Mouse (Mus musculus) forebrain, embryonic 16.5 days (tissue): ENCODE results near the gene Eif2b2. TPM values are rescaled to one million over a fixed set of nuclear protein-coding genes. Genes with fewer than 3 reads are reported as not detected.

Experiments used
- ATAC-seq: fragments of 200-750 bp; cut with Nextera tagmentation; 2 replicates; pipeline ENCODE4 v1.8.0; 2017; ENCODE audit warnings: mild to moderate bottlenecking, moderate library complexity
- H3K27ac ChIP-seq: fragments of 300-500 bp; sonication (generic); 2 replicates; pipeline ENCODE4 v1.5.1; 2014; ENCODE audit warnings: low read length, control low read depth
- H3K27me3 ChIP-seq: fragments of 300-500 bp; sonication (generic); replicated peaks from 2 replicates; pipeline ENCODE4 v1.6.1; 2014; ENCODE audit warnings: low read length; ENCODE audit not compliant: control insufficient read depth, insufficient read depth
- H3K36me3 ChIP-seq: fragments of 300-500 bp; sonication (generic); 2 replicates; pipeline ENCODE4 v1.6.1; 2014; ENCODE audit not compliant: control insufficient read depth, insufficient read depth
- H3K4me1 ChIP-seq: fragments of 300-500 bp; sonication (generic); replicated peaks from 2 replicates; pipeline ENCODE4 v1.6.1; 2014; ENCODE audit warnings: low read length; ENCODE audit not compliant: control insufficient read depth, insufficient read depth
- H3K4me2 ChIP-seq: fragments of 300-500 bp; sonication (generic); 2 replicates; pipeline ENCODE4 v1.6.1; 2014; ENCODE audit warnings: mild to moderate bottlenecking, low read length, control low read depth
- H3K4me3 ChIP-seq: fragments of 300-500 bp; sonication (generic); replicated peaks from 2 replicates; pipeline ENCODE4 v1.5.1; 2014; ENCODE audit warnings: mild to moderate bottlenecking, low read length, control low read depth
- H3K9ac ChIP-seq: fragments of 300-500 bp; sonication (generic); replicated peaks from 2 replicates; pipeline ENCODE4 v1.6.1; 2014; ENCODE audit warnings: low read depth, low read length, control low read depth
- H3K9me3 ChIP-seq: fragments of 300-500 bp; sonication (generic); 2 replicates; pipeline ENCODE4 v1.6.1; 2016; ENCODE audit warnings: low read length; ENCODE audit not compliant: control insufficient read depth
- WGBS: fragments of 180-500 bp; shearing (Covaris S2); extraction: QIAGEN DNeasy Blood & Tissue Kit; methylation state at CpG from one replicate; pipeline ENCODE4 v1.1.7; 2014; 5-methylcytosine and 5-hydroxymethylcytosine counted together
- polyA plus RNA-seq: library from polyadenylated mRNA; unstranded; fragments of >200 nt; fragmentation: Nextera tagmentation; extraction: Ambion mirVana; gene quantifications from 2 replicates; pipeline ENCODE4 v1.2.1, GENCODE M21; 2015

Eif2b2 gene
- polyA plus RNA-seq, 1 experiment from 2014 or later, result 76.9 TPM

- ATAC-seq, result peak; percentile 62
- Histone ChIP-seq H3K4me3 (no peak overlapping the region), H3K4me2 (no peak overlapping the region), H3K27me3 (no peaks in the 10 kb centered on the region), H3K4me1 (peaks cover 7% of the 10 kb centered on the region), H3K9me3 (no peaks in the 10 kb centered on the region), H3K27ac (no peak overlapping the region), H3K9ac (peak overlapping the region; percentile 31), H3K36me3 (no peaks in the 10 kb centered on the region)
- 8% methylated on average over 24 of the region's 24 CpGs for WGBS
Observed at GRCm38 (mm10) chr12:85200929-85201829, 18.1 kb upstream of the Eif2b2 start.

- H3K4me2 ChIP-seq, result no peak overlapping the region
- H3K4me1 ChIP-seq, result peaks cover 7% of the 10 kb centered on the region
- ATAC-seq, result peak; percentile 23; the same call in 1 of the 2 replicates
- no peak overlapping the region for H3K9ac ChIP-seq
- no peak overlapping the region for H3K27ac ChIP-seq
- no peaks in the 10 kb centered on the region for H3K9me3 ChIP-seq
- H3K27me3 ChIP-seq, result no peaks in the 10 kb centered on the region
- H3K4me3 ChIP-seq, result no peak overlapping the region
- H3K36me3 ChIP-seq, result no peaks in the 10 kb centered on the region
- 77% methylated on average over 2 of the region's 2 CpGs for WGBS
Observed at GRCm38 (mm10) chr12:85201830-85202147, 17.5 kb upstream of the Eif2b2 start.

- WGBS, result 88% methylated on average over 7 of the region's 7 CpGs
- H3K4me3 ChIP-seq, result no peak overlapping the region
- H3K9me3 ChIP-seq, result no peaks in the 10 kb centered on the region
- no peak for ATAC-seq
- no peaks in the 10 kb centered on the region for H3K36me3 ChIP-seq
- H3K4me1 ChIP-seq, result peaks cover 7% of the 10 kb centered on the region
- no peak overlapping the region for H3K27ac ChIP-seq
- H3K27me3 ChIP-seq, result no peaks in the 10 kb centered on the region
- no peak overlapping the region for H3K4me2 ChIP-seq
- H3K9ac ChIP-seq, result no peak overlapping the region
Observed at GRCm38 (mm10) chr12:85202191-85202590, 17.1 kb upstream of the Eif2b2 start.

- no peaks in the 10 kb centered on the region for H3K36me3 ChIP-seq
- H3K9ac ChIP-seq, result no peak overlapping the region
- ATAC-seq, result no peak
- no peaks in the 10 kb centered on the region for H3K9me3 ChIP-seq
- H3K4me2 ChIP-seq, result no peak overlapping the region
- H3K4me3 ChIP-seq, result no peak overlapping the region
- 81% methylated on average over 5 of the region's 5 CpGs for WGBS
- H3K27ac ChIP-seq, result no peak overlapping the region
- H3K4me1 ChIP-seq, result peaks cover 7% of the 10 kb centered on the region
- no peaks in the 10 kb centered on the region for H3K27me3 ChIP-seq
Observed at GRCm38 (mm10) chr12:85203699-85204098, 15.6 kb upstream of the Eif2b2 start.

GRCm38 (mm10) chr12:85204105-85204504 is 15.2 kb upstream of the Eif2b2 start:
- H3K4me2 ChIP-seq, result no peak overlapping the region
- no peaks in the 10 kb centered on the region for H3K36me3 ChIP-seq
- H3K27me3 ChIP-seq, result no peaks in the 10 kb centered on the region
- WGBS, result 51% methylated on average over 8 of the region's 8 CpGs
- ATAC-seq, result no peak
- no peak overlapping the region for H3K9ac ChIP-seq
- H3K4me3 ChIP-seq, result no peak overlapping the region
- H3K9me3 ChIP-seq, result no peaks in the 10 kb centered on the region
- H3K27ac ChIP-seq, result no peak overlapping the region
- peaks cover 7% of the 10 kb centered on the region for H3K4me1 ChIP-seq

GRCm38 (mm10) chr12:85205425-85205824 is 13.9 kb upstream of the Eif2b2 start:
- ATAC-seq, result no peak
- H3K27ac ChIP-seq, result no peak overlapping the region
- no peaks in the 10 kb centered on the region for H3K9me3 ChIP-seq
- H3K4me3 ChIP-seq, result no peak overlapping the region
- H3K9ac ChIP-seq, result no peak overlapping the region
- no peaks in the 10 kb centered on the region for H3K36me3 ChIP-seq
- WGBS, result 89% methylated on average over 10 of the region's 10 CpGs
- no peaks in the 10 kb centered on the region for H3K27me3 ChIP-seq
- peaks cover 7% of the 10 kb centered on the region for H3K4me1 ChIP-seq
- no peak overlapping the region for H3K4me2 ChIP-seq

- 33% methylated on average over 7 of the region's 7 CpGs for WGBS
Observed at GRCm38 (mm10) chr12:85208687-85209199, 10.5 kb upstream of the Eif2b2 start.

GRCm38 (mm10) chr12:85215031-85215430 is 4.2 kb upstream of the Eif2b2 start:
- Histone ChIP-seq H3K9ac (no peak overlapping the region), H3K9me3 (no peaks in the 10 kb centered on the region), H3K27me3 (no peaks in the 10 kb centered on the region), H3K4me2 (no peak overlapping the region), H3K4me3 (no peak overlapping the region), H3K27ac (no peak overlapping the region), H3K4me1 (peaks cover 8% of the 10 kb centered on the region), H3K36me3 (no peaks in the 10 kb centered on the region)
- no peak for ATAC-seq
- 91% methylated on average over 5 of the region's 5 CpGs for WGBS

More at GRCm38 (mm10) chr12:85208687-85209199, 10.5 kb upstream of the Eif2b2 start:
- Histone ChIP-seq H3K27ac (no peak overlapping the region), H3K4me3 (no peak overlapping the region), H3K36me3 (no peaks in the 10 kb centered on the region), H3K4me2 (no peak overlapping the region), H3K4me1 (no peaks in the 10 kb centered on the region), H3K27me3 (no peaks in the 10 kb centered on the region), H3K9me3 (no peaks in the 10 kb centered on the region), H3K9ac (no peak overlapping the region)
- no peak for ATAC-seq

- 78% methylated on average over 2 of the region's 2 CpGs for WGBS
- H3K9me3 ChIP-seq, result no peaks in the 10 kb centered on the region
- H3K4me1 ChIP-seq, result peaks cover 22% of the 10 kb centered on the region
- no peak overlapping the region for H3K9ac ChIP-seq
- no peak for ATAC-seq
- no peak overlapping the region for H3K4me3 ChIP-seq
- peaks cover 4% of the 10 kb centered on the region; the same call in 1 of the 2 replicates for H3K36me3 ChIP-seq
- no peaks in the 10 kb centered on the region for H3K27me3 ChIP-seq
- H3K4me2 ChIP-seq, result no peak overlapping the region
- no peak overlapping the region for H3K27ac ChIP-seq
Observed at GRCm38 (mm10) chr12:85217733-85218310, 1.5 kb upstream of the Eif2b2 start.
